Mouse (Mus musculus): ENCODE data around the gene Hk2. TPM values are rescaled to one million over a fixed set of nuclear protein-coding genes. Genes with fewer than 3 reads are reported as not detected.

Gene Hk2
- polyA plus RNA-seq, 1 experiment from 2014 or later = 11.2 TPM

Other genes with a start within 250 kb of the Hk2 start
- 88.4 and 100 TPM in 2 replicates for gene Pole4, start 69.1 kb downstream of the Hk2 start, polyA plus RNA-seq (2016; fragmentation: Nextera tagmentation; extraction: Ambion mirVana)
- gene Sema4f, start 165.3 kb upstream of the Hk2 start, polyA plus RNA-seq (2016; fragmentation: Nextera tagmentation; extraction: Ambion mirVana) = 6.4 and 7.4 TPM in 2 replicates
- gene M1ap, start 172.4 kb upstream of the Hk2 start, polyA plus RNA-seq (2016; fragmentation: Nextera tagmentation; extraction: Ambion mirVana) = 0.09 and 0.12 TPM in 2 replicates

Data from midbrain, embryonic 12.5 days (tissue).